Mouse (Mus musculus): ENCODE results near the gene Asic3. TPM values are rescaled to one million over a fixed set of nuclear protein-coding genes. Genes with fewer than 3 reads are reported as not detected.

Gene Asic3
- total RNA-seq, 4 experiments from 2014 or later = 0.30 to 0.59 (median 0.55) TPM; not detected in 1

DNA sequence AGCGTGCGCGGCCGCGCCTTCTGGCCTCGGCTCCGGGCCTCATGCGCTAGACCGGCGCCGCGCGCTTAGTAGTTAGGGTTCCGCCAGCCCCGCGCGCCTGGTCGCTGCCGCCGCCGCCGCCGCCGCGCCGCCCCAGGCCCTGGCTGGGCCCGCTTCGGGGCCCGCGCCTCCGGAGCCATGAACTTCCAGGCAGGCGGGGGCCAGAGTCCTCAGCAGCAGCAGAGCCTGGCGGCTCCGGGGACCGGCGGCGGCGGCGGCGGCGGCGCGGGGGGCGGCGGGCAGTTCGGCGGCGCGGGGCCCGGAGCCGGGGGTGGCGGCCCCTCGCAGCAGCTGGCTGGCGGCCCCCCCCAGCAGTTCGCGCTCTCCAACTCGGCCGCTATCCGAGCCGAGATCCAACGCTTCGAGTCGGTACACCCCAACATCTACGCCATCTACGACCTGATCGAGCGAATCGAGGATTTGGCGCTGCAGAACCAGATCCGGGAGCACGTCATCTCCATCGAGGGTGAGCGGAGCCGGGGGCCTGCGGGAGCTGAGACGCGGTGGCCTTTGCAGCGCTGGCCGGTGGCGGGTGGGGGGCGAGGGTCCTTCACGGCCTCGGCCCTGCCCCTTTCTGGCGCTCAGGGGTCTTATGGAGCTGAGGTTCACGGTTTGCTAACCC lies 39.0 kb downstream of the Asic3 start, which contains the start of gene Agap3:
Gene Agap3 (plus strand): TSS at position 148 of the 661 bp plus-strand sequence.
- no peak for DNase-seq

- DNase-seq = peak; percentile 42
Observed at GRCm38 (mm10) chr5:24452691-24453233, 39.6 kb downstream of the Asic3 start.

- DNase-seq = no peak
Observed at GRCm38 (mm10) chr5:24453283-24453984, 40.2 kb downstream of the Asic3 start.

- DNase-seq = no peak
Observed at GRCm38 (mm10) chr5:24453985-24454303, 40.8 kb downstream of the Asic3 start.

- DNase-seq = peak; percentile 42
Observed at GRCm38 (mm10) chr5:24455076-24455475, 41.9 kb downstream of the Asic3 start.

DNA sequence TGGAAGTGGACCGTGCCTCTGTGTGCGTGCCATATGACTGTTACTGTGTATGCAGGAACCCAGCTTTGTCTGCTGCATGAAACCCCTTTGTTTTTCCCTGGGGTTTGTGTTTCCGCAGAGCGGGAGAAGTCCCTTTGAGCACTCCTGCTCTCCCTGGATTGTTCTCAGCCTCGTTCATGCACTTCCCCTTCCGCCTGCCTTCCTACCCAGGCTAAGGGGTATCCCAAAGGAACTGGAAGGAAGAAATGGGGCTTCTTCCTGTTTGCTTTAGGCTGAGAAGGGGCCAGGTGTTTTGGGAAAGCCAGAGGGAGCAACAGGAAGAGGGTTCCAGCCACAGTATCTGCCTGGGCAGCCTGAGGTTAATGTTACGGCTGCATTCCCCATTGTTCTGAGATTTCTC lies 42.4 kb downstream of the Asic3 start:
- no peak for DNase-seq

DNA sequence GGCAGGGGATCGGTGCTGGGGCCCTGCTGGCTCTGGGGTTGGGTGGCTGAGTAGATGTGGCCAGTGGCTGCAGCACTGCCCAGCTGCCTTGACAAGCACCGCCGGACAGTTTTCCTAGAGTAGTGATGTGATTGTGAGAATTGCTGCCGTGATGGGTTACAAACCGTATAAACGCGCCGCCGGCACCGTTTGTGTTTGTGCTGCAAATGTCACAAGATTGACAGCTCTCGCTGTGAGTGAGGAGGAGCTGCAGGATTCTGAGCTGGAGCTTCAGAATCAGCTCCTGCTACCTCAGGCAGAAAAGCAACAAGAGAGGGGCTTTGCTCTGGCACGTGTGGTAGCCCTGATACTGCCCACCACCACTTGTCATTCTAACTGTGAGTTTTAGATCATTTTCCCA lies 53.6 kb downstream of the Asic3 start:
- DNase-seq = no peak

Other genes starting within 250 kb of the Asic3 start
- gene Nupl2, start 248.4 kb upstream of the Asic3 start, total RNA-seq (2022) = 10 to 100 TPM in 2 of 4 experiments, 1 to 10 TPM in 2; 7.8 to 16.5 (median 10.3) TPM
- 10 to 100 TPM; 17.7 to 47.2 (median 36.0) TPM for gene Kcnh2, start 61.8 kb upstream of the Asic3 start, total RNA-seq (2022)
- gene Nos3, start 48.6 kb upstream of the Asic3 start, total RNA-seq (2022) = 10 to 100 TPM in 1 of 4 experiments, 1 to 10 TPM in 3; 6.5 to 11.2 (median 9.1) TPM
- 1 to 10 TPM in 1 of 4 experiments, under 1 TPM in 3; 0.55 to 1.3 (median 0.64) TPM for gene Atg9b, start 21.2 kb upstream of the Asic3 start, total RNA-seq (2022)
- gene Abcb8, start 19.7 kb upstream of the Asic3 start, total RNA-seq (2022) = 10 to 100 TPM; 73.5 to 97.6 (median 86.0) TPM
- 10 to 100 TPM; 43.2 to 66.8 (median 56.2) TPM for gene Cdk5, start 10.1 kb downstream of the Asic3 start, total RNA-seq (2022)
- gene Slc4a2, start 10.4 kb downstream of the Asic3 start, total RNA-seq (2022) = 10 to 100 TPM; 53.0 to 84.3 (median 65.6) TPM
- 100 to 1,000 TPM in 2 of 4 experiments, 10 to 100 TPM in 2; 96.8 to 117 (median 102) TPM for gene Fastk, start 31.9 kb downstream of the Asic3 start, total RNA-seq (2022)
- gene Tmub1, start 34.5 kb downstream of the Asic3 start, total RNA-seq (2022) = 10 to 100 TPM; 17.0 to 19.6 (median 17.7) TPM
- 100 to 1,000 TPM in 2 of 4 experiments, 10 to 100 TPM in 2; 86.3 to 117 (median 102) TPM for gene Agap3, start 38.8 kb downstream of the Asic3 start, total RNA-seq (2022)
- not detected for gene Gbx1, start 113.8 kb downstream of the Asic3 start, total RNA-seq (2022)
- under 1 TPM; 0.37 to 0.75 (median 0.59) TPM for gene Asb10, start 127.6 kb downstream of the Asic3 start, total RNA-seq (2022)
- gene 4931409K22Rik, start 143.4 kb downstream of the Asic3 start, total RNA-seq (2022) = not detected
- 10 to 100 TPM; 59.5 to 89.6 (median 75.2) TPM for gene Abcf2, start 164.1 kb downstream of the Asic3 start, total RNA-seq (2022)
- 10 to 100 TPM; 38.1 to 70.3 (median 57.1) TPM for gene Chpf2, start 173.3 kb downstream of the Asic3 start, total RNA-seq (2022)
- gene Smarcd3, start 211.0 kb downstream of the Asic3 start, total RNA-seq (2022) = 10 to 100 TPM; 14.3 to 42.2 (median 24.7) TPM

Data from adrenal gland, adult 8-10 months (tissue).